Mouse (Mus musculus): ENCODE measurements around the gene Slc27a3.
"Not testable (repeated sequence)": the region's sequence is repeated elsewhere in the genome, so short reads cannot be mapped to it uniquely, and the experiment has no call there.

Gene Slc27a3

GRCm38 (mm10) chr3:90342853-90343252 is 46.9 kb downstream of the Slc27a3 start:
- not testable (repeated sequence) for DNase-seq (ENCODE audit: low spot score in 2 of 2)

- no peak for DNase-seq (ENCODE audit: low spot score in 2 of 2)
These were observed 49.6 kb downstream of the Slc27a3 start for GRCm38 (mm10) chr3:90340177-90340576.

DNA sequence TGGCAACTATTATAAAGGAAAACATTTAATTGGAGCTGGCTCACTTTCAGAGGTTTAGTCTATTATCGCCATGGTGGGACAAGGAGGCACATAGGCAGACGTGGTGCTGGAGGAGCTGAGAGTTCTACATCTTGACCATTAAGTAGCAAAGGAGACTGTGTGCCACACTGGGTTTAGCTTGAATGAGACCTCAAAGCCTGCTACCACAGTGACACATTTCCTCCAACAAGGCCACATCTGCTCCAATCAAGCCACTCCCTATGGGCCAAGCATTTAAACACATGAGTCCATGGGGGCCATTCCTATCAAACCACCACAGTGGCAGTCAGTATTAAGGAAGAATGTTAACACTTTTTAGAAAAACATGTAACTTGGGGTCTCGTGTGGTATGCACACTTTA is 51.5 kb downstream of the Slc27a3 start:
- no peak for DNase-seq (ENCODE audit: low spot score in 2 of 2)

DNA sequence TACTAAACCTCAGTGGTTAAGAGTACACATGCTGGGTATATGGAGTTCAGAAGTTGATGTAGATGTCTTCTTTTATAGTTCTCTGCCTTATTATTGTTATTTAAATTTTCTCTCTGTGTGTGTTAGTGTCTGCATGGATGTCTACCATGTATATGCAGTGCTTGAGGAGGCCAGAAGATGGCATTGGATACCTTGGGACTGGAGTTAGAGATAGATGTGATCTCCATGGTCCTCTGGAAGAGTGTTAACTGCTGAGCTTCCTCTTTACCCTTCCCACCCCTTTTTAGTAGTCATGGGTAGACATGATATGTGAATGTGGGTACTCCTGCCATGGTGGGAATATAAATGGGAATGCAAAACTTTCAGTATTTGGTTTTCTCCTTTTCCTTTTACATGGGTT is 54.2 kb downstream of the Slc27a3 start:
- no peak for DNase-seq (ENCODE audit: low spot score in 2 of 2)

Measured in right cerebral cortex, postnatal 10 days (tissue).